Mouse (Mus musculus): ENCODE data around the gene Olfr263.

DNA sequence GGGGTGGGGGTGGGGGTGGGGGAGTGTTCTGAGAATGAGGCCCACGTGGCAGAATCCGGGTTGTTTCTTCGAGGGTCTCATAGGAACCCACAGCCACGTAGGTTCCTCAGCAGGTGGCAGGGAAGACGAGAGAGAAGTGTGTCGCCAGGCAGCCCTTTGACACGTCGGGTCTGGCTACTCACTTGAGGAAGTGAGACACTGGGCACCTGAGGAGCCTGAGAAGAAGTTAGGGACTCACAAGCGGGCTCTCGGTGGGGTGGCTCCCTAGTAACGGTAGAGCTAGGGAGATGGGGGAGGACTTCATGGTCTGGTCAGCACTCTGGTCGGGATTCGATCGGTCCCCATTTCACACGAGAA is 49.9 kb downstream of the Olfr263 start, which contains the start of gene Trim27:
- TF ChIP-seq POLR2A (IDR thresholded peaks at IDR 0.05; ENCODE audit: insufficient read depth, low read length): no peak
- TF ChIP-seq CTCF (IDR thresholded peaks at IDR 0.05; ENCODE audit: low read depth, low read length): no peak
